Mouse (Mus musculus) thymus, adult 2 months (tissue): ENCODE data around the gene Ncoa1.

Experiments used
- CTCF ChIP-seq: fragments of 200-500 bp; IDR thresholded peaks from 2 replicates; pipeline ENCODE4 v1.5.1; 2012; ENCODE audit warnings: mild to moderate bottlenecking, control low read depth, low read length, moderate library complexity, borderline replicate concordance; ENCODE audit not compliant: control insufficient read depth, poor library complexity, insufficient read depth; ENCODE audit errors: extremely low read depth
- POLR2A ChIP-seq: fragments of 200-500 bp; IDR thresholded peaks from 2 replicates; pipeline ENCODE4 v1.6.1; 2012; ENCODE audit warnings: mild to moderate bottlenecking, low read length, control low read depth, moderate library complexity; ENCODE audit not compliant: control insufficient read depth, poor library complexity, insufficient read depth; ENCODE audit errors: extremely low read depth

GRCm38 (mm10) chr12:4518957-4519356 lies 42.0 kb upstream of the Ncoa1 start:
- TF ChIP-seq CTCF (no peak), POLR2A (no peak)
